Mouse (Mus musculus): ENCODE data around the gene Alkbh2. TPM values are rescaled to one million over a fixed set of nuclear protein-coding genes. Genes with fewer than 3 reads are reported as not detected.

Gene Alkbh2
- total RNA-seq, 2 experiments from 2014 or later, result 7.0 to 7.6 TPM

- DNase-seq, result no peak
Measured at GRCm38 (mm10) chr5:114101873-114102272, 26.1 kb downstream of the Alkbh2 start.

- DNase-seq, result peak in 1 of 2 experiments; percentile 10
Measured at GRCm38 (mm10) chr5:114100390-114101099, 27.5 kb downstream of the Alkbh2 start.

- DNase-seq, result peak; percentile 91 to 92
Measured at GRCm38 (mm10) chr5:114099709-114100389, 28.2 kb downstream of the Alkbh2 start.

- DNase-seq, result peak; percentile 89 to 90
Measured at GRCm38 (mm10) chr5:114091057-114091807, 36.8 kb downstream of the Alkbh2 start, which contains the start of gene Svop. Gene Svop (minus strand): TSS chr5:114091570.

GRCm38 (mm10) chr5:114090421-114091013 lies 37.5 kb downstream of the Alkbh2 start:
- DNase-seq, result no peak

- no peak for DNase-seq
Measured at GRCm38 (mm10) chr5:114087875-114088480, 40.0 kb downstream of the Alkbh2 start.

GRCm38 (mm10) chr5:114085501-114085900 lies 42.5 kb downstream of the Alkbh2 start:
- no peak for DNase-seq

- DNase-seq, result no peak
Measured at GRCm38 (mm10) chr5:114077009-114077408, 51.0 kb downstream of the Alkbh2 start.

Other genes starting within 250 kb of the Alkbh2 start
- 10 to 100 TPM; 47.9 to 60.1 TPM for gene Coro1c, start 219.5 kb downstream of the Alkbh2 start, total RNA-seq (2021)
- 10 to 100 TPM; 16.5 to 18.8 TPM for gene Ssh1, start 134.3 kb downstream of the Alkbh2 start, total RNA-seq (2021)
- not detected for gene Dao, start 124.5 kb downstream of the Alkbh2 start, total RNA-seq (2021)
- gene Usp30, start 62.8 kb downstream of the Alkbh2 start, total RNA-seq (2021), result 10 to 100 TPM; 30.9 to 34.9 TPM
- 1 to 10 TPM; 2.2 to 2.6 TPM for gene Svop, start 36.6 kb downstream of the Alkbh2 start, total RNA-seq (2021)
- 1 to 10 TPM; 4.0 to 5.5 TPM for gene Ung, start 2.2 kb upstream of the Alkbh2 start, total RNA-seq (2021)
- gene Acacb, start 18.3 kb upstream of the Alkbh2 start, total RNA-seq (2021), result 100 to 1,000 TPM; 128 to 139 TPM
- gene Foxn4, start 145.6 kb upstream of the Alkbh2 start, total RNA-seq (2021), result not detected
- gene Myo1h, start 160.9 kb upstream of the Alkbh2 start, total RNA-seq (2021), result under 1 TPM in 1 of 2 experiments, not detected in 1; 0.26 TPM